Mouse (Mus musculus): ENCODE measurements around the gene Spns2. TPM values are rescaled to one million over a fixed set of nuclear protein-coding genes. Genes with fewer than 3 reads are reported as not detected.
"Not testable (repeated sequence)": the region's sequence is repeated elsewhere in the genome, so short reads cannot be mapped to it uniquely, and the experiment has no call there.

Gene Spns2
- total and polyA plus RNA-seq, 2 experiments from 2014 or later = 7.0 to 66.0 TPM

- Histone ChIP-seq H3K4me2 (ENCODE audit: low read depth, low read length) (peak within 1 kb of the TSS; percentile 96), H3K27me3 (ENCODE audit: insufficient read depth, low read length) (no peaks in the 10 kb centered on the region), H3K9ac (replicated peaks; ENCODE audit: low read length) (peak within 1 kb of the TSS; percentile 82), H3K36me3 (ENCODE audit: insufficient read depth, low read length) (peaks cover 32% of the 10 kb centered on the region), H3K27ac (peak within 1 kb of the TSS; percentile 85), H3K9me3 (ENCODE audit: low read length) (no peaks in the 10 kb centered on the region), H3K4me1 (ENCODE audit: insufficient read depth, low read length) (peaks cover 7% of the 10 kb centered on the region), H3K4me3 (ENCODE audit: low read length) (peak within 1 kb of the TSS; percentile 74)
- peak; percentile 95 for ATAC-seq
- DNase-seq (ENCODE audit: low spot score) = peak; percentile 99
- no peak for TF ChIP-seq CTCF (IDR thresholded peaks at IDR 0.05; ENCODE audit: low read depth)
- under 1% methylated on average over 46 of the region's 46 CpGs for WGBS
These were observed 48.6 kb downstream of the Spns2 start, which contains the start of gene Mybbp1a for GRCm38 (mm10) chr11:72440965-72441664. Mybbp1a (plus strand) TSS chr11:72441355.

GRCm38 (mm10) chr11:72440597-72440964, 49.1 kb downstream of the Spns2 start:
- H3K4me1 ChIP-seq (ENCODE audit: insufficient read depth, low read length); ATAC-seq; H3K9me3 ChIP-seq (ENCODE audit: low read length); DNase-seq (ENCODE audit: low spot score); H3K27me3 ChIP-seq (ENCODE audit: insufficient read depth, low read length): not testable (repeated sequence)
- Histone ChIP-seq H3K9ac (replicated peaks; ENCODE audit: low read length) (peak overlapping the region; percentile 82), H3K36me3 (ENCODE audit: insufficient read depth, low read length) (peaks cover 27% of the 10 kb centered on the region), H3K4me3 (ENCODE audit: low read length) (peak overlapping the region; percentile 74), H3K4me2 (ENCODE audit: low read depth, low read length) (peak overlapping the region; percentile 96), H3K27ac (peak overlapping the region; percentile 85)
- 37% methylated on average over 6 of the region's 6 CpGs for WGBS

- no peaks in the 10 kb centered on the region for H3K27me3 ChIP-seq (ENCODE audit: insufficient read depth, low read length)
- H3K4me3 ChIP-seq (ENCODE audit: low read length) = no peak overlapping the region
- DNase-seq (ENCODE audit: low spot score) = no peak
- no peak for TF ChIP-seq CTCF (IDR thresholded peaks at IDR 0.05; ENCODE audit: low read depth)
- peaks cover 8% of the 10 kb centered on the region for H3K36me3 ChIP-seq (ENCODE audit: insufficient read depth, low read length)
- no peak overlapping the region for H3K4me2 ChIP-seq (ENCODE audit: low read depth, low read length)
- no peak for ATAC-seq
- no peak overlapping the region for H3K27ac ChIP-seq
- peaks cover 10% of the 10 kb centered on the region for H3K4me1 ChIP-seq (ENCODE audit: insufficient read depth, low read length)
- H3K9ac ChIP-seq (replicated peaks; ENCODE audit: low read length) = no peak overlapping the region
- no peaks in the 10 kb centered on the region for H3K9me3 ChIP-seq (ENCODE audit: low read length)
- WGBS = 63% methylated on average over 4 of the region's 4 CpGs
These were observed 51.3 kb downstream of the Spns2 start for GRCm38 (mm10) chr11:72438411-72438810.

- Histone ChIP-seq H3K27ac (no peak overlapping the region), H3K4me1 (ENCODE audit: insufficient read depth, low read length) (peaks cover 5% of the 10 kb centered on the region), H3K36me3 (ENCODE audit: insufficient read depth, low read length) (no peaks in the 10 kb centered on the region), H3K4me3 (ENCODE audit: low read length) (no peak overlapping the region), H3K4me2 (ENCODE audit: low read depth, low read length) (no peak overlapping the region), H3K27me3 (ENCODE audit: insufficient read depth, low read length) (no peaks in the 10 kb centered on the region), H3K9me3 (ENCODE audit: low read length) (no peaks in the 10 kb centered on the region), H3K9ac (replicated peaks; ENCODE audit: low read length) (no peak overlapping the region)
- 61% methylated on average over 16 of the region's 16 CpGs for WGBS
- DNase-seq (ENCODE audit: low spot score) (no peak), ATAC-seq (no peak)
- TF ChIP-seq CTCF (IDR thresholded peaks at IDR 0.05; ENCODE audit: low read depth) = no peak
These were observed 52.7 kb downstream of the Spns2 start for GRCm38 (mm10) chr11:72436756-72437650.

- no peaks in the 10 kb centered on the region for H3K27me3 ChIP-seq (ENCODE audit: insufficient read depth, low read length)
- no peak overlapping the region for H3K4me2 ChIP-seq (ENCODE audit: low read depth, low read length)
- no peaks in the 10 kb centered on the region for H3K36me3 ChIP-seq (ENCODE audit: insufficient read depth, low read length)
- H3K27ac ChIP-seq = no peak overlapping the region
- DNase-seq (ENCODE audit: low spot score) (peak; percentile 40), ATAC-seq (no peak)
- TF ChIP-seq CTCF (IDR thresholded peaks at IDR 0.05; ENCODE audit: low read depth) = no peak
- WGBS = 54% methylated on average over 5 of the region's 5 CpGs
- H3K4me1 ChIP-seq (ENCODE audit: insufficient read depth, low read length) = peaks cover 2% of the 10 kb centered on the region
- H3K4me3 ChIP-seq (ENCODE audit: low read length) = no peak overlapping the region
- no peak overlapping the region for H3K9ac ChIP-seq (replicated peaks; ENCODE audit: low read length)
- no peaks in the 10 kb centered on the region for H3K9me3 ChIP-seq (ENCODE audit: low read length)
These were observed 53.4 kb downstream of the Spns2 start for GRCm38 (mm10) chr11:72436271-72436670.

GRCm38 (mm10) chr11:72435694-72436045, 54.0 kb downstream of the Spns2 start:
- DNase-seq (ENCODE audit: low spot score) = peak; percentile 43

More at GRCm38 (mm10) chr11:72435694-72436045, 54.0 kb downstream of the Spns2 start:
- no peak overlapping the region for H3K9ac ChIP-seq (replicated peaks; ENCODE audit: low read length)
- H3K4me3 ChIP-seq (ENCODE audit: low read length) = no peak overlapping the region
- no peak overlapping the region for H3K4me2 ChIP-seq (ENCODE audit: low read depth, low read length)
- no peaks in the 10 kb centered on the region for H3K9me3 ChIP-seq (ENCODE audit: low read length)
- peak; percentile 46; the same call in 1 of the 2 replicates for ATAC-seq
- H3K36me3 ChIP-seq (ENCODE audit: insufficient read depth, low read length) = no peaks in the 10 kb centered on the region
- H3K4me1 ChIP-seq (ENCODE audit: insufficient read depth, low read length) = peaks cover 2% of the 10 kb centered on the region
- 43% methylated on average over 2 of the region's 2 CpGs for WGBS
- H3K27me3 ChIP-seq (ENCODE audit: insufficient read depth, low read length) = no peaks in the 10 kb centered on the region
- H3K27ac ChIP-seq = no peak overlapping the region
- no peak for TF ChIP-seq CTCF (IDR thresholded peaks at IDR 0.05; ENCODE audit: low read depth)
